Comparison of ENCODE assay signal across 11 mouse cellular contexts in the genomic region with DNA sequence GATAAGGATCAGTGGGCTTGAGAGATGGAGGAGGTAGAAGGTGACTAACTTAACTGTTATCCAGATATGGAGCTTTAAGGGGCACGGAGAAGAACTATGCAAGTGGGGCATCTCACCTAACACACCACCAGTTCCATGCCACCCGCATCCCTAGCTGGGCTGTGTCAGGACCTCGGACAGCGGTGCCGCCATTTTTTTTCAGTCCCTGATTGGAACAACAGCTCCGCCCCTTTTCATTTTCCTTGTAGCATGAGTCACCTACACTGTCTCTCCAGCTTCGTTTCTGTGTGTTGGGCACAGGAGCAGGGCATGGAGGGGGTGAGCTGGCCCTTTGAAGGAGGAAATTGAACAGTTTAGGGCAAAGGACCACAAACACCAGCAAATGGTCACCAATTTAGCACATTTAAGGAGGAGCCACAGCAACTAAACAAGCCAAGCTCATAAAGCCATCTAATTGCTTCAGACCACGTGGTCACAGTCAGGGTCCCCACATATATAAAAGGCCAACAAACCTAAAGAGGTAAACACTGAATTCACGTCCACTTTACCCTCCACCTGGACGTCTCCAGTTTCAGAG. TPM values are rescaled to one million over a fixed set of nuclear protein-coding genes. Genes with fewer than 3 reads are reported as not detected.
DNase-seq lines count a peak whose midpoint lies in the region; ATAC-seq lines count a peak whose summit lies in the region.
"Had no signal": no experiment of that assay in that cellular context is flagged by ENCODE, and none has a peak within 500 bp of the region (broad histone marks: within the 10 kb centered on the region; RNA-seq: fewer than 3 reads in every experiment).

Krt86 (plus strand) TSS at position 527 of the 577 bp plus-strand sequence.

- H3K4me3 ChIP-seq in forebrain, embryonic 11.5 days (ENCODE audit: low read depth, low read length) = no peak within 1 kb of the TSS
- no peak within 1 kb of the TSS for H3K4me3 ChIP-seq in forebrain, embryonic 16.5 days (replicated peaks; ENCODE audit: low read length)
- H3K4me3 ChIP-seq: limb, embryonic 15.5 days; neural tube, embryonic 13.5 days had no signal

- WGBS in forebrain, embryonic 11.5 days = 33% methylated on average over 10 of the region's 10 CpGs
- WGBS in forebrain, embryonic 16.5 days = 34% methylated on average over 10 of the region's 10 CpGs

- H3K4me1 ChIP-seq in forebrain, embryonic 11.5 days (replicated peaks; ENCODE audit: control insufficient read depth, insufficient read depth, low read length) = no peaks in the 10 kb centered on the region
- no peaks in the 10 kb centered on the region for H3K4me1 ChIP-seq in forebrain, embryonic 16.5 days (replicated peaks; ENCODE audit: control insufficient read depth, insufficient read depth, low read length)
- H3K4me1 ChIP-seq: limb, embryonic 15.5 days; neural tube, embryonic 13.5 days had no signal

- peak; percentile 77 for DNase-seq in forebrain, embryonic 11.5 days (ENCODE audit: low spot score)
- peak; percentile 45 for DNase-seq in ovary, postnatal 36 days (ENCODE audit: low spot score)
- no peak for DNase-seq in ovary, postnatal 10 days (ENCODE audit: low spot score)
- DNase-seq in embryo, embryonic 11 days = peak; percentile 72
- DNase-seq in right cerebral cortex, postnatal 10 days (ENCODE audit: low spot score in 2 of 2) = no peak
- DNase-seq in left cerebral cortex, postnatal 10 days (ENCODE audit: extremely low spot score in 1 of 2, low spot score in 2 of 2) = no peak

- ATAC-seq in forebrain, embryonic 11.5 days (replicated peaks; ENCODE audit: low FRiP score) = no peak
- ATAC-seq in forebrain, embryonic 16.5 days = no peak
- 0 out of 2 replicates have a peak, but pooled peaks have one; percentile 44 for ATAC-seq in monocyte, adult 5-6 weeks (replicated peaks; ENCODE audit: insufficient number of reproducible peaks, low FRiP score, low TSS enrichment, poor library complexity, severe bottlenecking)

- no peak within 1 kb of the TSS for H3K9ac ChIP-seq in forebrain, embryonic 11.5 days (ENCODE audit: low read length)
- H3K9ac ChIP-seq in forebrain, embryonic 16.5 days (replicated peaks; ENCODE audit: low read depth, low read length) = no peak within 1 kb of the TSS
- H3K9ac ChIP-seq: limb, embryonic 15.5 days; neural tube, embryonic 13.5 days had no signal

- no peak within 1 kb of the TSS for H3K27ac ChIP-seq in forebrain, embryonic 11.5 days (ENCODE audit: low read depth, low read length)
- H3K27ac ChIP-seq in forebrain, embryonic 16.5 days (ENCODE audit: low read length) = no peak within 1 kb of the TSS
- H3K27ac ChIP-seq: limb, embryonic 15.5 days; neural tube, embryonic 13.5 days had no signal

- H3K36me3 ChIP-seq in forebrain, embryonic 11.5 days (ENCODE audit: control insufficient read depth, insufficient read depth, low read length) = no peaks in the 10 kb centered on the region
- no peaks in the 10 kb centered on the region for H3K36me3 ChIP-seq in forebrain, embryonic 16.5 days (ENCODE audit: control insufficient read depth, insufficient read depth)
- H3K36me3 ChIP-seq: limb, embryonic 15.5 days; neural tube, embryonic 13.5 days had no signal

- intact Hi-C loops in left cerebral cortex, postnatal 10 days (cut with DNase I) = no loop called here

- no peaks in the 10 kb centered on the region for H3K9me3 ChIP-seq in forebrain, embryonic 11.5 days (ENCODE audit: control insufficient read depth, low read length)
- no peaks in the 10 kb centered on the region for H3K9me3 ChIP-seq in forebrain, embryonic 16.5 days (ENCODE audit: control insufficient read depth, low read length)
- H3K9me3 ChIP-seq: limb, embryonic 15.5 days; neural tube, embryonic 13.5 days had no signal

- no peak within 1 kb of the TSS for H3K4me2 ChIP-seq in forebrain, embryonic 11.5 days (ENCODE audit: low read depth, low read length, severe bottlenecking)
- no peak within 1 kb of the TSS for H3K4me2 ChIP-seq in forebrain, embryonic 16.5 days (ENCODE audit: low read length)
- H3K4me2 ChIP-seq: limb, embryonic 15.5 days; neural tube, embryonic 13.5 days had no signal

- no peaks in the 10 kb centered on the region for H3K27me3 ChIP-seq in forebrain, embryonic 11.5 days (ENCODE audit: control insufficient read depth, insufficient read depth, low read length)
- H3K27me3 ChIP-seq in forebrain, embryonic 16.5 days (replicated peaks; ENCODE audit: control insufficient read depth, insufficient read depth, low read length) = no peaks in the 10 kb centered on the region
- H3K27me3 ChIP-seq: neural tube, embryonic 13.5 days had no signal

RNA-seq across cellular contexts. Expression of gene Krt86, which starts in this region (rescaled TPM):
- polyA plus RNA-seq in forebrain, embryonic 11.5 days (2014; fragmentation: Nextera tagmentation; extraction: Ambion mirVana) = not detected in 2 replicates
- polyA plus RNA-seq in forebrain, embryonic 16.5 days (2015; fragmentation: Nextera tagmentation; extraction: Ambion mirVana) = not detected in 2 replicates
- 0.11 to 2.1 TPM in 2 of 3 replicates, not detected in the other for total RNA-seq in monocyte, adult 5-6 weeks (2017)
- total RNA-seq in left cerebral cortex, postnatal 10 days (2021) = not detected
- polyA plus RNA-seq: gonadal fat pad, adult 2 months had no signal

Comparison
In these comparisons a context has a peak if more than half of its experiments do, and no peak if none do; other contexts are left out.
1. DNase-seq: peak in ovary, postnatal 36 days (single experiment) and embryo, embryonic 11 days (single experiment); none in ovary, postnatal 10 days (single experiment), right cerebral cortex, postnatal 10 days (0 of 2) and left cerebral cortex, postnatal 10 days (0 of 2).
2. Peak in DNase-seq in forebrain, embryonic 11.5 days; RNA of the gene not detected or under 1 TPM.